In the genomic region with DNA sequence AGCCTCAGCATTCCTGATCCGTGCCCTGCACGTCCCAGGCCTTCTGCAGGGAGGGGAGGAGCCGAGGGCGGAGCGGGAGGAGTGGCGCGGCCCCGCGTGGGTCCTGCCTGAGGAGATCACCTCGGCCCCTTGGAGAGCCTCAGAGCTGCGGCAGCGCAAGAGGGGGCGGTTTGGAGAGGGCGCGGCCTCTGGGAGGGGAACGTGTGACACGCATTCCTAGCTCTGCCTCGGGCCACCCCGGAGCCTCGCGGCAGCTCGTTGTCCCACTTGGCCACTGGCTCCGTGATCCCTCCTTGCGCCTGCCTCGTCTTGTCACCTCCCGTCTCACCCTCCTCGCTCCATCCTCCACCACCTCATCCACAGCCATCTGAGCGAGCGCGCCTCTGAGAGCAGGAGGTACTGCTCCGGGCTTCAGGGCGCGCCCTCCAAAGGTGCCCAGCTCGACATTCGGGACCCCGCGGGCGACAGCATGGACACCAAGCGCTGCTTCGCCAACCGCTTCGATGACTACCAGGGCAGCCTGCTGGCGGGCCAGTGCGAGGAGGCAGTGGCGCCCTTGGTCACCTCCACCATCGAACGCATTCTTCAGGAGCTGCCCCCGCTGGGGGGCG, we compare ENCODE assay signal across 8 mouse cellular contexts. TPM values are rescaled to one million over a fixed set of nuclear protein-coding genes. Genes with fewer than 3 reads are reported as not detected.
DNase-seq lines count a peak whose midpoint lies in the region; ATAC-seq and TF ChIP-seq lines count a peak whose summit lies in the region.

Lancl3 (plus strand) TSS at position 142 of the 611 bp plus-strand sequence.

- ATAC-seq in limb, embryonic 12.5 days (ENCODE audit: insufficient number of reproducible peaks, insufficient read depth, low FRiP score, low TSS enrichment, low read depth): peak; percentile 52; the same call in 1 of the 2 replicates
- peak; percentile 78 for ATAC-seq in midbrain, embryonic 13.5 days

- peaks cover 7% of the 10 kb centered on the region for H3K4me1 ChIP-seq in bone marrow macrophage, adult 2 months (ENCODE audit: control insufficient read depth, insufficient read depth, low read length)
- H3K4me1 ChIP-seq in embryonic fibroblast, embryonic 13.5 days (ENCODE audit: control insufficient read depth, insufficient read depth, low read length): no peaks in the 10 kb centered on the region
- peaks cover 10% of the 10 kb centered on the region; the same call in 1 of the 2 replicates for H3K4me1 ChIP-seq in hindbrain, embryonic 10.5 days (replicated peaks)
- H3K4me1 ChIP-seq in limb, embryonic 12.5 days (replicated peaks): no peaks in the 10 kb centered on the region
- no peaks in the 10 kb centered on the region for H3K4me1 ChIP-seq in midbrain, embryonic 13.5 days (replicated peaks)

- intact Hi-C loops in gastrocnemius, postnatal 36 days (cut with DNase I): no loop called here

- TF ChIP-seq POLR2A in bone marrow macrophage, adult 2 months (IDR thresholded peaks at IDR 0.05; ENCODE audit: borderline replicate concordance, low read depth, low read length): no peak
- peak; percentile 43; the same call in 1 of the 2 replicates for TF ChIP-seq POLR2A in embryonic fibroblast, embryonic 13.5 days (IDR thresholded peaks at IDR 0.05; ENCODE audit: low read depth, low read length)

- no peak within 1 kb of the TSS for H3K27ac ChIP-seq in bone marrow macrophage, adult 2 months (ENCODE audit: insufficient read depth, low read depth, low read length)
- H3K27ac ChIP-seq in embryonic fibroblast, embryonic 13.5 days (ENCODE audit: insufficient read depth, low read length): no peak within 1 kb of the TSS
- peak within 1 kb of the TSS; percentile 40; the same call in 1 of the 2 replicates for H3K27ac ChIP-seq in hindbrain, embryonic 10.5 days
- no peak within 1 kb of the TSS for H3K27ac ChIP-seq in limb, embryonic 12.5 days
- peak within 1 kb of the TSS; percentile 35; the same call in 1 of the 2 replicates for H3K27ac ChIP-seq in midbrain, embryonic 13.5 days

- H3K4me2 ChIP-seq in limb, embryonic 12.5 days: peak within 1 kb of the TSS; percentile 59
- H3K4me2 ChIP-seq in midbrain, embryonic 13.5 days (replicated peaks): peak within 1 kb of the TSS; percentile 61

- no peaks in the 10 kb centered on the region for H3K36me3 ChIP-seq in hindbrain, embryonic 10.5 days
- H3K36me3 ChIP-seq in limb, embryonic 12.5 days: no peaks in the 10 kb centered on the region
- H3K36me3 ChIP-seq in midbrain, embryonic 13.5 days: no peaks in the 10 kb centered on the region

- peak within 1 kb of the TSS; percentile 40; the same call in 1 of the 2 replicates for H3K9ac ChIP-seq in limb, embryonic 12.5 days (replicated peaks)
- H3K9ac ChIP-seq in midbrain, embryonic 13.5 days (replicated peaks): peak within 1 kb of the TSS; percentile 62

- 14% methylated on average over 49 of the region's 49 CpGs for WGBS in hindbrain, embryonic 10.5 days
- WGBS in limb, embryonic 12.5 days: 11% methylated on average over 46 of the region's 49 CpGs
- WGBS in midbrain, embryonic 13.5 days: 17% methylated on average over 40 of the region's 49 CpGs

- no peak for TF ChIP-seq CTCF in bone marrow macrophage, adult 2 months (IDR thresholded peaks at IDR 0.05; ENCODE audit: low read depth, low read length)
- TF ChIP-seq CTCF in embryonic fibroblast, embryonic 13.5 days (IDR thresholded peaks at IDR 0.05; ENCODE audit: borderline replicate concordance, insufficient read depth, low read length): no peak

- H3K9me3 ChIP-seq in hindbrain, embryonic 10.5 days: 0 out of 2 replicates have a peak, but pooled peaks cover 6% of the 10 kb centered on the region
- no peaks in the 10 kb centered on the region for H3K9me3 ChIP-seq in limb, embryonic 12.5 days
- no peaks in the 10 kb centered on the region for H3K9me3 ChIP-seq in midbrain, embryonic 13.5 days

- peak within 1 kb of the TSS; percentile 74 for H3K4me3 ChIP-seq in bone marrow macrophage, adult 2 months (ENCODE audit: insufficient read depth, low read length)
- H3K4me3 ChIP-seq in embryonic fibroblast, embryonic 13.5 days (ENCODE audit: insufficient read depth, low read length): peak within 1 kb of the TSS; percentile 46
- H3K4me3 ChIP-seq in hindbrain, embryonic 10.5 days: peak within 1 kb of the TSS; percentile 53
- peak within 1 kb of the TSS; percentile 43 for H3K4me3 ChIP-seq in limb, embryonic 12.5 days (replicated peaks)
- peak within 1 kb of the TSS; percentile 49 for H3K4me3 ChIP-seq in midbrain, embryonic 13.5 days (replicated peaks)

- peak; percentile 2 for DNase-seq in gastrocnemius, adult 18-20 months (ENCODE audit: low spot score)
- DNase-seq in gastrocnemius, postnatal 36 days: no peak
- DNase-seq in hindbrain, embryonic 10.5 days (ENCODE audit: low spot score): peak; percentile 33
- peak; percentile 59 for DNase-seq in testis, postnatal 10 days (ENCODE audit: low spot score)

- H3K27me3 ChIP-seq in hindbrain, embryonic 10.5 days (ENCODE audit: insufficient read depth, poor library complexity, severe bottlenecking): peaks cover 22% of the 10 kb centered on the region
- H3K27me3 ChIP-seq in limb, embryonic 12.5 days: peaks cover 19% of the 10 kb centered on the region
- H3K27me3 ChIP-seq in midbrain, embryonic 13.5 days: 0 out of 2 replicates have a peak, but pooled peaks cover 6% of the 10 kb centered on the region

RNA-seq across cellular contexts. Expression of gene Lancl3, which starts in this region (rescaled TPM):
- total RNA-seq in gastrocnemius, adult 18-20 months (2021): under 1 TPM; 0.64 to 0.73 TPM
- under 1 TPM; 0.17 to 0.23 TPM for total RNA-seq in gastrocnemius, postnatal 36 days (2021)
- not detected in 2 replicates for polyA plus RNA-seq in bone marrow macrophage, adult 2 months (2012; ENCODE audit: insufficient read depth, insufficient read length, missing spikeins)
- polyA plus RNA-seq in embryonic fibroblast, embryonic 13.5 days (2011; ENCODE audit: insufficient read length, low read depth, missing spikeins): 2.9 and 5.3 TPM in 2 replicates
- polyA plus RNA-seq in hindbrain, embryonic 10.5 days (2016; fragmentation: Nextera tagmentation; extraction: Ambion mirVana): 0.55 and 0.91 TPM in 2 replicates
- 0.45 and 0.69 TPM in 2 replicates for polyA plus RNA-seq in limb, embryonic 12.5 days (2016; fragmentation: Nextera tagmentation; extraction: Ambion mirVana)
- 4.0 and 4.1 TPM in 2 replicates for polyA plus RNA-seq in midbrain, embryonic 13.5 days (2015; fragmentation: Nextera tagmentation; extraction: Ambion mirVana)

Comparison
In these comparisons a context has a peak if more than half of its experiments do, and no peak if none do; other contexts are left out.
1. Peak in DNase-seq in gastrocnemius, adult 18-20 months; RNA of the gene not detected or under 1 TPM.
2. Peak in DNase-seq, H3K4me3 ChIP-seq and H3K27ac ChIP-seq in hindbrain, embryonic 10.5 days; RNA of the gene not detected or under 1 TPM.
3. Peak in ATAC-seq, H3K4me3 ChIP-seq, H3K9ac ChIP-seq and H3K4me2 ChIP-seq in limb, embryonic 12.5 days; RNA of the gene not detected or under 1 TPM.